Mouse (Mus musculus): ENCODE measurements at regions not wholly inside any gene's neighbourhood (a gene's known extent, or its start where the extent isn't known, plus 50 kb on each side); places are given as distances from the start of the nearest gene placed in this dataset.

GRCm38 (mm10) chr13:64594376-64594775, 96.8 kb upstream of the Fam240b start:
- DNase-seq (ENCODE audit: extremely low spot score in 1 of 2, low spot score in 2 of 2): no peak
- intact Hi-C loops (cut with DNase I): no loop called here

- no peak for DNase-seq (ENCODE audit: extremely low spot score in 1 of 2, low spot score in 2 of 2)
- intact Hi-C loops (cut with DNase I): loop anchor here (10.0 kb wide), 1 partner anchor 129 kb away; no protein-coding TSS in a partner anchor
Observed at GRCm38 (mm10) chr13:64573711-64574110, 76.1 kb upstream of the Fam240b start.

DNA sequence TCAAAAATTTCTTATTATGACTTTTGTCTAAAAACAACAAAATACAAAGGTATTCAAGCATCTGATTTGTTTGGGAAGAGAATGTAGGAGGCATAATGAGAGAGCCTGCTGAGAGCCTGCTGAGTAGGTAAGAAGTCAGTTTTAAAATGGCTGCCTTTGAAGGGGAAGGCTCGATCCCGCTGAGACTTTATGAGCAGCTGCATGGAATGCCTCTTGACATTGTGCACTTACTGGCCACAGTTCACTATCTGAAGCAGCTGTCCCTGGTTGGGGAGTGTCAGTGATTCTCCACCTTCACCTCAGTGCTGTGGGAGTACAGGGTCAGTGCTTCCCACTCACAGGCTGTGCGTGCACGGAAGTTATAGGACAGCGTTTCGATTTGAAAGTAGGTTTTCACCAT, 71.3 kb upstream of the Fam240b start:
- peak in 1 of 2 experiments; percentile 1 for DNase-seq (ENCODE audit: extremely low spot score in 1 of 2, low spot score in 2 of 2)
- intact Hi-C loops (cut with DNase I): no loop called here

DNA sequence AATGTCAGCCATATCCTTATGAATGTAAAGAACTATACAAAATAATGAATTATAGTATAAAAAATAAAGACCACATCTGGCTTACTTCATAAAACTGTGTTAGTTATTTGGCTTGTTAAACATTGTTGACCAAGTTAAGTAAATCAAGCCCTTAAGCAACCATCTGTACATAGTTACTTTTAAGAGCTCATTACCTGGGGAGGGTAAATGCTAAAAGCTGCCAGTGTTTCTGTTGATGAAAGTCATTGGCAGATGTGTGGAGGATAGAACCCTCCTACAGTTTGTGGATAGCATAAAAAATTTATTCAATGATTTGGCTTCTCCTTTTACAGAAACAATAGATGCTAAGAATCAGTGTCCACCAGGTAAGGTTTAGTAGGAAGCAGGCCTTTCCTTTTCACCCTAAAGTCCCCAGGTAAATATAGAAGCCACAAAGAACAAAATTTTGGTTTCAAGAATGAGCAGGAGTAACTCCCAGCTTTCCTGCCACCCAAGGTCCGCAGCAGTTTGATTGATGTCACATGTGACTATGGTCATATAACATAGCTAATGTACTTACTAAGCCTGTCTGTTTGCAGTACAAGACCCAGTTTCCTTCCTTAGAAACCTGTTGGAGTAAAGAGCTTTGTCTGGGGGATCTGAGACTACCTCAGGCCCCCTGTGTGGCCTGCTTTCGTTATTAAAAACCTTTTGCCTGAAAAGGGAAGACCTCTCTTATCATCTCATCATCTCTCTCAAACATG, 69.5 kb upstream of the Fam240b start:
- DNase-seq (ENCODE audit: extremely low spot score in 1 of 2, low spot score in 2 of 2): no peak

DNA sequence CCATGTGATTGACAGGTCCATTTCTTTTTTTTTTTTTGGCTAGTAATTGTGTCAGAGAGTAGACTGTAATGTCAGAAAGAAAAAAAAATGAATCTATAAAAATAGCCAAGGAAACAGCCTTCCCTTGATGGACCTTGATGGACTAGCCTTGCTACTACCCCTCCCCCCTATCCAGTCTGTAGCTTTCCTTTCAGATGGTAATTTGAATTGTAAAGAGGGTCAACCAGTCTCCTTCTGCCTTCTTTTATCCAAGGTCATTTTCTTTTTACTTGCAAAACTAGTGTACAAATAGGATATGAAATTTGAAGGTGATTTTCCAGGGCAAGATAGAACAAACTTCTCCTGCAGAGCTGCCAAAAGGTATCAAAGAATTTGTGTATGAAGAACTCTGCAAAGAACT, 68.2 kb upstream of the Fam240b start:
- no peak for DNase-seq (ENCODE audit: extremely low spot score in 1 of 2, low spot score in 2 of 2)
- intact Hi-C loops (cut with DNase I): no loop called here

More for the DNA sequence above, 69.5 kb upstream of the Fam240b start:
- intact Hi-C loops (cut with DNase I): no loop called here

Measured in left cerebral cortex, postnatal 10 days (tissue).